Mouse (Mus musculus) ovary, postnatal 36 days (tissue): ENCODE results near the gene Tll1.

Source experiments
- DNase-seq: peaks from one replicate; pipeline ENCODE4 v3.0.0; 2022; ENCODE audit warnings: low spot score, mixed read lengths

Gene Tll1

DNA sequence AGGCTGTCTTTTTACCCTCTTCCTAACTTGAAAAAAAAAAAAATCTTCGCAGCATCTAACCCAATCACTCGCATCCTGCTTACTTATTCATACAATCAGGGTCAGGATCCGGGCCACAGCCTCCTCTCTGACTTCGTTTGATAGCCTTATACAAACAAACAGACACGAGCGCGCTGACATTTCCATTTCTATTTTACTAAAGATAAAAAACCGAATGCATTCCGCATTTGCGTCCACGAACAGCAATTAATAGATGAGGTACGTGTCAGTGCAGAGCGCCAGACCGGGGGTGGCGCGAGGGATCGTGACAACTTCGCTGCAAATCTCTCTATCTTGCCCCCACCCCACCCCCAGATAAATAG is at the start of gene Tll1:
Gene Tll1 (minus strand): TSS at position 248 of the 362 bp plus-strand sequence.
- peak; percentile 5 for DNase-seq

DNA sequence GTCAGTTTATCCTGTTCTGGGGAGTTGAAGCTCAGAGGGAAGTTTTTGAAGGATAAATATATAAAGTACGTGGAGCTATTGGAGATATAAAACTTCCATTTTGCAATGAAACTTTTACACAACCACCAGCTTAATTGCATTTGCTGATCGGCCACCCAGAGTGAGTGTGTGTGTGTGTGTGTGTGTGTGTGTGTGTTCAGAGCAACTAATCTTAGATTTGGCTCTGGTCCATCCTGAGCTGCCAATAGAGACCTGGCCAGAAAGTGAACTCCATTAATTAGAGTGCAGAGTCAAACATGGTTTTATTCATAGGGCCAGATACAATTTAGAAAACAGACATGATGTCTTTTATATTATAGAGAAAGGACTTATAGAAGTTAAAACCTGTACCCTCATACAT is 32.6 kb upstream of the Tll1 start:
- no peak for DNase-seq

DNA sequence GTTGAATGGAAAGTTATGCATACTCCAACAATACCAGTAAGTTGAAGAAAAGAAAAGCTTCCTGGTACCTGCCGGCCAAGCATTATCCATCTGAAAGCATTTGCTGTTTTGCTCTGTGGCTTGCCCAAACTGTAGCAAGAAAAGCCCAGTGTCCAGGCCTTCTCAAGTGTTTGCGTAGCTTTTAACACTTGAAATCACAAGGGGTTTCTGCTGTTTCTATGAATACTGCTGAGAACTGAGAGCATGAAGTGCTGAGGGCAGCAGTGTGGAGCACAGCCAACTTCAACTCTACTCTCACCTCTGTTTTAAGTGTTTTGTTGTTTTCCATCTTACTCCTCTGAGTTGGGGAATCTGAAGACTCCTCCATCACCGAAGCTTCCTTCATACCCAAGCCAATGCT is 15.5 kb upstream of the Tll1 start:
- DNase-seq, result no peak

DNA sequence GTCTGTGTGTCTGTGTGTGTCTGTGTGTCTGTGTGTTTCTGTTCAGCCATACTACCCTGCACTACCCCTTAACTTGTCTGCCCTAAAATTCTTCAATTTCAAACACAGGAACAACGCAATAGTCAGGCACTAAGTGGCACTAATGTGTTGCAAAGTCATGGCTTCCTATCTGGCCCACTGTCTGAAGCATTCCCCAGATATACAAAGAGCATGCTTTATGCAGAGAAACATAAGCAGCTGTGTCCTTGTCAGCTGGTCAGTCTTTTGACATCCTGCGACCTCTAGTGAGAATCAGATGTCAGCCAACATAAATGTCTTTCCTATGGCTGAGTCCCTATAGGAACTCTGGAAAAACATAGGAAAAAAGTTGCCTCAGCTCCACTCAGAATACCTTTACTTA is 11.6 kb upstream of the Tll1 start:
- no peak for DNase-seq

DNA sequence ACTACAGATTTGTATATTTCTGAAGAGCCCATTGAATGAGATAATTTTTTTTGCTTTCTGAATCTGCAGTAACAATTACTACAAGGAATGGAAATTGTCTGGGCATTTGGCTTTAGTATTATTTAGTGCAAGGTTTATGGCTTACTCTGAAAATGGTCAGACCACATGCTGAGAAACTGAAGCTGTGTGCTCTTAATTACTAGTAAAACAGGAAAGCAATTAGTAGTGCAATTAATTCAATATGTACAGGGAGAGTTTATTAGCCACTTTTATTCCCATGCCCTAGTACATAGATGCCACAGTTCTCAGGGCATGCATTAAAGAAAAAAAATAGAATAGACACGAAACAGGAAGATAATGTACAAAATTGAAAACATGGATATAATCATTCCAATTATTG is 10.2 kb upstream of the Tll1 start:
- no peak for DNase-seq

DNA sequence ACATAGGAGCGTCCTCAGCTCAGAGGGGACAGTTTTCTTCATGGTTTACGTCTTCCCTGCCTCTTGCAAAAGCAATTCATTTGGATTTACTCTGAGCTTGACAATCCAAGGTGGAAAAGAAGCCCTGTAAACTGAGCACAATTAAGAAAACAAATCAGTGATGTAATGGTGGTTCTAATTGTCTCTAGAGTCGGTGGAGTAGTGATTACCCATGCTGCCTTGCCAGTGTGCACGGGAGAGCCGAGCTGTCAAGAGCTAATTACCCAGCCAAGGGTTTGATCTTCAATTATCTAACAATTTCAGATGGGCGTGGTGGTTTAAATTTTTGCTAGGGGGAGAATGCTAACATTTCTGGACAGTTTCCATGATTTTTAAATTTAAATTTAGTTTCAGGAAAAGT is 9.3 kb upstream of the Tll1 start:
- DNase-seq, result no peak

DNA sequence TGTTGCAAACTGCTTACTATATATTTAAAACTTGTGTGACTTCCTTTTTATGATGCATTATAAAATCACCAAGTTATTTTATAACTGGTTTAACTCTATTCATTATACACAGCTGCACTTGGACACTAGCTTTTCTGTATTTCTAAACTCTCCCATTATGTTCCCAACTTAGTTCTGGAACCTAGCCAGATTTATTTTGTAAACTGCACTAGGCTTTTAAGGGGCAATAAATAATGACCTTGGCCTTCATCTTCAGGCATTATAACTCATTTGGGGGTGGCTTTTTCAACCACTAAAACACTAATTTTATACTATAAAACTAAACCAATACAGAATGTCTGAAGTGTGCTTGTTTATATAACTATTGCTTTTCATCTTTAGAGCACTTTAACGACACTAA is 8.8 kb upstream of the Tll1 start:
- DNase-seq, result no peak

DNA sequence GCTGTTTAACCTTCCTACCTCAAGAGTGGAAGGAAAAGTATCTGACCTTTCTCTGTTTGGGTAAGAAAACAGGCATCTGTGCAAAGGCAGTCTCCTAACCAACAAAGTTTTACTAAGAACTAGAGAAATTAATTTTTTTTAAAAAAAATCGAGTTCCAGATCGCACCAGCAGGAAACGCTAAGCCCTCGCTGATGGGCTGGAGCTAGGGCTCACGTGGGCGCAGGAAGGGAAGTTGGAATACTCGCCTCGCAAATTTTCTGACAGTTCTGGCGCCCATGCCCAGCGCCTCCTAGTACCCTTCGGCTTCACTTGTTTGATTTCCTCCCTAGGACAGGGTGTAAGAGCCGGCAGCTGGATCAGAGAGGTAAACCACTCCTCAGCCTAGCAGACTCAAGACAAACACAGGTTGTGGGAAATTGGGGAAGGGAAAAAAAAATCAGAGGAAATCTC is 365 bp upstream of the Tll1 start:
- peak; percentile 30 for DNase-seq

DNA sequence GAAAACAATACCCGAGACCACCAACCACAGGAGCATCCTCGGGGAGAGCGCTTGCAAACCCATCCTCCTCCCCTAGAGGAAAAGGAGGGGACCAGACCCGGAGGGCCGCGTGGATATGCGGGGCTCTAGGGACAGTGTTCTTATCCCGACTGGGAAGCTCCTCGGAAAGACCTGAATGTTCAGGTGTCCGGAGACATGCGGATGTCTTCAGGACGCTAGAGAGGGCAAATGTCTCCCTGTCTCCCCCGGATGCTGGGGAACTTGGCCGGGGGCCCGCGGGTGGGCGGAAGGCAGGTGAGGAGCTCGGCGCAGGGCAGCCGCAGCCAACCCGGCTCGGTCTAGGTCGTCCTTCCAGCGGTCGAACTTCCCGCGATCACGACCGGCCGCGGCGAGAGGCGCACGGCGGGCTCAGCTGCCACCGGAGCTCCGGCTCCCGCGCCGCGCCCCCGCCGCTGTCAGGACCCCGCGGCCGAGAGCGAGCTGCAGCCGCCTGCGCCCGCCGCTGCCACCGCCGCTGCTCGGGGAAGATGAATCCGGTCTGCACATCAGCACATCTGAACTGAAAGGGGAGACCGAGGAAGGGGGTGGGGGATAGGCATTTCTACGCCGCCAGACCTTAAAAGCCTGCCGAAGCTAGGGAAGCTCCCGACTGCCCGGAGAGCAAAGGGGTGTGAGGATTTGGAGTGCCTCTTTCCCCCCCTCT is 599 bp downstream of the Tll1 start:
- DNase-seq, result peak; percentile 41

DNA sequence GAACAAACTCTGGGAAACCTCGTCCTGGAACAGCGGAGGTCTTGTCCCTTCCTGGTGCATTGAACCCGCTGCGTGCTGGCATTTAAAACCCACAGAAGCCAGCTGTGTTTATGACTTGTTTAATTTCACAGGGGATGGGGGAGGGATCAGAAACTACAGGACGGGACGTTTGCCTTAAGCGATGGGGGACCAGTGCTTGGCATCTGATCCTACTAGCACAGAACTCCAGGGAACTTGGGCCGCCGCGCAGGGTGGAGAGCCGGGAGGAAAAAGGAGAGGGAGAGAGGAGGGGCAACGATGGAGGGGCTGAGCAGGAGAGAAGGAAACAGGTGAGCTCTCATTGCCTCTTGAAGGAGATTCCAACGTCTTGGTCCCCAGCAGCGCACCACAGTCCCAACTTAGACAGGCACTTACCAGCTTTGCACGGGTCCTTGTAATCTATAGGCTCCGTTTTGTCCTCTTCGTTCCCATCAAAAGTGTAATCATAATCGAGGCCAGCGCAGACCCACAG is 1.2 kb downstream of the Tll1 start:
- peak; percentile 18 for DNase-seq

DNA sequence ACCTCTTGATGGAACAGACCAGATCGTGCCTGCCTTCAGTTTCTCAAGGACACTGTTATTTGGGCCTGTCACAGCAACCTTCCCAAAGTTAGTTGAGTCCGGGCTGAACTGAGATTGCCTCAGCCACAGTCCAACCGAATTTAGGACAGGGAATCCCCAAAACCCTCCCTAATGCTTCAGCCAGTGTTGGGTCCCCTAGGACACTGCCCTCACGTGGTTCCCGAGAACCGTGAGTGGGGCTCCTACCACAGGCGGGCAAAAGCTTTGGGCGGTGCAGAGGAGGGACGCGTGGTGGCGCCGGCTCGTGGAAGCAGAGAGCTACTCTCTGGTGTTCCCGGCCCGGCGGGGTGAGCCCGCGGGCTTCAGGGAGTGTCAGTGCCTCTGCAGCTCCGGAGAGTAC is 1.9 kb downstream of the Tll1 start:
- peak; percentile 60 for DNase-seq

DNA sequence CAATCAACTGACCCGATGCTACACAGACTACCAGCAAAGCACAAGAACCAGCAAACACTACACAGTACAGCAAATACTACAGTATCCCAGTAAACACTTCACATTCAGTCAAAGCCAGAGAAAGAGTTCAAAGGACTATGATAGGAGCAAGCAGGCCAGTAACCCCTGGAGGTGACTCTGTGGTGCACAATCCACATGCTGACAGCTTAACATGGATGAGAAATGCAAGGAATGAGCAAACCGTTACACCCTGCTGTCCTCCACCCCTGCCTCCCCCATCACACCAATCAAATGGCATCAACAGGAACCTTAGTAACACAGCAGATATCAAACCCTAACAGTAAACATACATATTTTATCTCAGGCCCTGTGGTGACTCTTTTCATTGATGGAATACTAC is 7.7 kb downstream of the Tll1 start:
- DNase-seq, result no peak

DNA sequence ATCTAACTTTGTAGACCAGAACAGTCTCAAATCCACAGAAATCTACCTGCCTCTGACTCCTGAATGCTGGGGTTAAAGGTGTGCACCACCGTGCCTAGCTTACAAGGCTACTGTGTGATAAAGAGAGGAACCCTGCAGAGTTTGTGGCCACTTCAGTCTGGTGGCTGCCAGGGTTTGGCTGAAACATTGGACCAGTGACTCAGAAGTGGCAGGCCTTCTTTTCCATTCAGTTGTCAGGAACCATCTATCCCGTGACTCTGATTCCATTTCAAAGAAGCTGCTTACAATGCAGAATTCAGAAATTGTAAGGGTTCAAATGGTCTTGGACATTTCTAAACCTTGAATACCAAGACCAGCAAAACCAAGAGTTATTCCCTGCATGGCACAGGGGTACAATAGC is 12.7 kb downstream of the Tll1 start:
- DNase-seq, result no peak

DNA sequence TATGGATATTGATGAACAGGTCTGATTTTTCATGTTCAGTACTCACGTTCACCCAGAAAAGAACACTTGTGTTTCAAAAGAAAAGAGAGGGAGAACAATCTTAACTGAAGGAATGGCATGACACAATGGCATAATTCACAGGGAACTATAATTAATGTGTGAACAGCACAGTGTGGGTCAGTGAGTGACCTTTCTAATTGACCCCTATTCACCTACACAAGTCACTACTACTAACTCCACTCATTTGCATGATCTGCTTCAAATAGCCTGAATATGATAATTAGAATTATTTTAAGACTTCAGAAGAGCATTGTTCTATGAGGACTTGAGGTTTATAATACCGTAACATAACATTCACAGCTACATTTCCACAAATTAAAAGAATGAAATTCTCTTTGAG is 18.2 kb downstream of the Tll1 start:
- no peak for DNase-seq

DNA sequence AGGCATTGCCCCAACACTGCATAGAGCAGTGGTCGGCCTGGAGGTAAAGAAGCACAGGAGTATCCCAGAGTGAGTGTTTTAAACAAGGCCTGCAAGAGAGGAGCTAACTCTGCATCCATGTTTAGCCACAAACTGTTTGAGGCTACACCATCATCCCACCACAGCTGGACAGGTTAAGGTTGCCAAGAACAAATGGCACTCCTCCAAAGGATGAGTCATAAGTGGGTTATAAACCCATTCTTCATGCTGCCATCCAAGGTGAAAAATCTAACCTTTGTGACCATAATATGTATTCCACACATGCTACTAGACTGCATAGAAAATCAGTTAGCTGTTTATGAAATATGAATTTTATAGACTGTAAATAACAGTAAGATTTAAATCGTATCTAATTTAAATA is 29.1 kb downstream of the Tll1 start:
- no peak for DNase-seq

DNA sequence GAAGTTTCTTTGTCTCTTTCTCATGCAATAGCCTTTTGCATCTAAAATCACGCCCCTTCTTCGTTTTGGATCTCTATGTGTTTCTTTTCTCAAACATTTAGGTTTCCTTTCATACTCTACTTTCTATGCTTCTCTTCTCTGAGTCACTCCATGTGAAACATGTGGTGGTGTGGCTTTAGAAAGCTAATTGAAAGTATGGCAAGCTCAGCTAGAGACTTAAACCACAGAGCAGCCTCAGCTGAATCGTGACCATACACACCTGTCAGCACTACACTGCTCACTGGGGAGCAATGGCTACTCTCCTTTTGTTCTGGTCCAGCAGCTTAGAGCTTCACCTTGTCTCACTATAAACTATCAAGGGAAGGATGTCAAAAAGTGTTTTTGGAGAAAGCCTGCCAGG is 31.2 kb downstream of the Tll1 start:
- DNase-seq, result no peak

DNA sequence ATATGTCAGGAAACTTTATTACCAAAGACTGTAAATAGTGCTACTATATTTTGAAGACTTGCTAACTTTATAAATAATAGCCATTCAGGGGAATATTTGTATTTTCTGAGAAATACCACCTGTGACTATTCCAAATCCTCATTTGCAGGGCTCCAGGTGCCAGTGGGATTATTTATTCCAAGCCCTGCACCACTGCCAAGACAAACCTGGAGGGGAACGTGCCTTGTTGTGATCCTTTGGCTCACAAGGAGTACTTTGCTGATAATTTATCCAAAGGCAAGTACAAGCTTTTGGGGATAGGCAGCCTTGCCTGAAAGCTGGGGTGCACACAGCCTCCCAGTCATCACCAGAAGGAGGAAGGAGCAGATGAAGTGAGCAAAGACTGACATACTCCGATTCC is 32.3 kb downstream of the Tll1 start:
- no peak for DNase-seq

DNA sequence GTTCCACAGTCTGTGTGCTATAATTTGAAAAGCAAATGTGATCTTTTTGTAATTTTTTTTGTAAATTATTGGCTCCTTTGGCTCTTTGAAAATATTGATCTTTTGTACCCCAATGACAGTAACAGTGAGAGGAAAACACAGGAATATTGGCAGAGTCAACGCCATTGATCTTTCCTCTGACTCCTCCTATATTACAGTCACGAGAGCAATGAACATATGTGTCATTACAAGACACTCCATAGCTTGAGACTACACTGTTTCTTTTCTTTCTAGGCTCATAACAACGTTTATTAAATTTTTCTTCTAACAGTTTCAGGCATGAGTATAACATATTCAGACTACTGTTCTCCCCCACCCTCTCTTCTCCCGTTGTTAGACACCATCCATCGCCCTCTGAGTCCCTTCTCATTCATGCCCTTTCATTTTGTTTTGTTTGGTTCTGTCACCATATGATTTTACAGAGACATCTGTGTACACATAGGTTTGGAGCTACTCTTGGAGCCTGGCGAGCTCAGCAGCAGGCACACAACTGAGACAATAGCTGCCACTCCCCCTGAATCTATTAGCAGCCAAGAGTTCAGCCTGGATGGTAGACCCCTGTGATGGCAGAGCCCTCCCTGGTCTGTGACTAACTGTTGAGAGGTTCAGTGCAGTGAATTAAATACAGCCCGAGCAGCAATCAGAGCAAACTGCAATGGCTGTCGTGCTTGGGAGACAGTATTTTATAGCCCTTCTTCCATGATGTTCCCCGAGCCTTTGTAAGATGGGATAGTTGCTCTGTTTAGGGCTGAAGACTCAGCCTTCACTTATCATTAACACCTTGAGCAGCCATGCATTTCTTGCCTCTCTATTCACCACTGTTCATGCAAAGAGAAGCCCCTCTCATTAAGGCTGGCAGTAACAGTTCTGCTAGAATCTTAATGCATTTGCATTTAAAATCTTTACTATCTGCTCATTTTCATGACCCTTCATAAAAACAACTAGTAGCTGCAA is 52.9 kb downstream of the Tll1 start:
- no peak for DNase-seq

DNA sequence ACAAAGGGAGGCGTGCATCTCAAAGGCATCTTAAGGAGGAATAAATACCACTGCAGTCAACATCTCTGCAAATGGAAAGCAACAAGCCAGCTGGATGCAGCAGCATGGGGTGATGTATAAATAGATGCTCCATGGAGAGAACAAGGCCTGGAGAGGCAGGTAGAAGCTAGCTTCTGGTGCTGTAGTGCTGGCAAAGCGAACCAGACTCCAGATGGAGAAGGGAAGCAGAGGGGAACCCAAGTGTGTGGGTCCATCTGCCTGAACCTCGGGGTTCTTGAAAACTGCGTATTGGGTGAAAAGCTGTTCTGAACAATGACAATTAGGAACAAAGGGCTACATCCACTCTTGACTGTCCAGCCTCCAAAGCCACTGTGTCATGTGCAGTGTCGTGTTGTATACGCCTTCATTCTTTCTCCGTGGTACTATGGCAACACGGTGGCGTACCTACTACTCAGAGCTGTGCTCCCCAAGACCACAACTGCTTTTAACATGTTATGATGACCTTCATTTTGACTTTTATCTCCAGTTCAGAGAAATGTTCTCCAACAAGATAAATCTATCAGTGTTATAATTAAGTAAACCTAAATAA is 53.8 kb downstream of the Tll1 start:
- no peak for DNase-seq

DNA sequence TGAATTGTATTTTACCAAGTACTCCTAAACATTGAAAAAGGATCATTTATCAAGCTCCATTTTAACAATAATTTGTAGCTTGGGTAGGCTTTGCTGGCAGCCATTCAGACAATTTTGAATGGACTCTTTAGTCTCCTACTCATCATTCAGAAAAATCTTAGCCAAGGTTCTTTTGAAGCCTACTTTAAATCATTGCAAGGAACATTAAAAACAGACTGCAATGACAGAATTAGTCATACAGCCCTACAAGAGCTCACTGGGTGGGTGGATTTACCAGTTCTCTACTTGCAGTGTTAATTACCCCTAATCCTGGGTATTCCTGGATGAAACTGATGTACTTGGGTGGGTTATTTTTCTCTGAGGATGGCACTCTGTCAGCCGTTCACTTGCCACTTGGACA is 69.5 kb downstream of the Tll1 start:
- DNase-seq, result no peak

DNA sequence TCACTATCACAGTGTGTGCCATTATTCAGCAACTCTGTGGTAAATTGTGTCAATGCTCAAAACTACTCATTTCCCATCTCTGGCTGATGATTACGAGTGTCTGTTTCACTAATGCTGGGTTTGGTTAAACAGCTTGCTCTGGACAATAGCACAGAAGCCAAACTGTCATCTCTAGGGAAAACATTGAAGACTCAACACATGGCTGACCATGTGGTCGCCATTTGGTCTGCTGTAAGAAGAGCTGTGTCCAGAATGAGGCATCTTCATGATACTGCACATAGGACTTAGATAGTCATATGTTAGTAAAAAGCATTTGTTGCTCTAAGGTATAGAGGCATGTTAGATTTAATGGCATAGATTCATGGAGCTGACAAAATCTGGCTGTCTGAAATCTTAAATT is 98.9 kb downstream of the Tll1 start:
- no peak for DNase-seq

DNA sequence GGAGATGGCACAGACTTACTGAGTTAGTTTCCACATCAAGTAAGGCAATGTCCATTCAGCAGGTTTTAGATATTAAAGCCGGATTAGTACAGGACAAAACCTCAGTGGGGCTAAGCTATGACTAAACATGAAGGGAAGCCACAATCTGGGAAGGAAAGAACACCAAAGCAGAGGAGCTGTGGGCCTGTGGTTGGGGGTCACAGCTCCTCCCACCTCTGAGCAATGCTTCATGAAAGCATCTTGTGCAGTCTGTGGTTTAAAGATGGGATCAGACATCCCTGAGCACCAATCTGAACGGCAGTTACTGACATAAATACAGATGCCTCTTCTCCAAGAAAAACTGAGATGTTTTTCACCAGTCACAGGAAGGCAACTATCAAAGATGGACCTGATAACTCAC is 132.7 kb downstream of the Tll1 start:
- no peak for DNase-seq

DNA sequence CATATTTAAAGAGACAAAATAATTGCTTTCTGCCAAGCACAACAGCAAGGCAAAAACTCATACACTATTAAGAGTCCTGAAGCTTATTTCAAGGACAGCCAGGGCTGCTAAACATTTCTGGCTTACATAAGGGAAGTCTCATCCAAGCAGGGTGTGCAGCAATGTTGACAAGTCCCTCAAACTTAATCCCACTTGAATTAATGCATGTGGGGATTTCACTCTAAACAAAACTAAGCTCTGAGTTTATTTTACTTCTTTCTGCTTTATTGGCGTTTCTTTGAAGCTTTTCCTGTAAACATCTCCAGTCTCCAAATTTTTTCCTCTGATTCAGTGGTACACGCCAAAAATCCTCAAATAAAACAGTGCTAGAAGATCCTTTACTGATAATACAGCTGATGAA is 146.2 kb downstream of the Tll1 start:
- DNase-seq, result no peak
